Mouse (Mus musculus) ES-E14 (cell line): ENCODE measurements around the gene Ost4.

Experiments
- HCFC1 ChIP-seq: IDR thresholded peaks from 2 replicates; pipeline ENCODE4 v1.6.1; 2012; ENCODE audit warnings: low read length, inconsistent platforms, borderline replicate concordance; ENCODE audit not compliant: insufficient read depth
- MAFK ChIP-seq: IDR thresholded peaks from 2 replicates; pipeline ENCODE4 v1.6.1; 2014; ENCODE audit warnings: mild to moderate bottlenecking, low read depth, low read length, inconsistent platforms; ENCODE audit not compliant: insufficient read depth
- ZNF384 ChIP-seq: IDR thresholded peaks from 2 replicates; pipeline ENCODE4 v1.6.1; 2012; ENCODE audit warnings: low read depth, low read length, inconsistent platforms

- TF ChIP-seq ZNF384 (no peak), HCFC1 (no peak), MAFK (no peak)
Measured at GRCm38 (mm10) chr5:30919831-30920614, 12.4 kb upstream of the Ost4 start.
